Mouse (Mus musculus) layer of hippocampus, adult 11-12 months (tissue): ENCODE measurements around the gene Arsb.

Source experiments
- DNase-seq: peaks from one replicate; pipeline ENCODE4 v3.0.0; 2022; ENCODE audit warnings: low spot score

Arsb gene

DNA sequence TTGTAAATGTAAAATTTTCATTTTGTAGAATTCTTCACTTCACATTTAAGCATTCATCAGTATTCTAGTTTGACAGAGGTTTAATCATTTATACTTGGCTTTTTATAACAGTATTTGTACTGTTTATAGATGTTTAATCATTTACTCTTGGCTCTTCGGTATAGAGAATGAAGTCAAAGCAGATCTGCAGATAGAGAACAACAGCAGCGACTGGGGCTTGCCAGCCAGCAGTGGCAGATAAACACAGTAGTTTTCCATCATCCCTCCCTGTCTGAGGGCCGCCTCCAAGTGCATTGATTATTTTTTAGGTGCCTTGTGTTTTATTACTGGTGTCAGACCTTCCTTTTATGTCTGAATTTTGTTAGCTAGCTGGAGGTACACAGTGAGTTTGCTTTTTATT lies 118.6 kb downstream of the Arsb start:
- no peak for DNase-seq

GRCm38 (mm10) chr13:93891276-93891675 lies 119.8 kb downstream of the Arsb start:
- no peak for DNase-seq

GRCm38 (mm10) chr13:93892101-93892500 lies 120.7 kb downstream of the Arsb start:
- DNase-seq: no peak

DNA sequence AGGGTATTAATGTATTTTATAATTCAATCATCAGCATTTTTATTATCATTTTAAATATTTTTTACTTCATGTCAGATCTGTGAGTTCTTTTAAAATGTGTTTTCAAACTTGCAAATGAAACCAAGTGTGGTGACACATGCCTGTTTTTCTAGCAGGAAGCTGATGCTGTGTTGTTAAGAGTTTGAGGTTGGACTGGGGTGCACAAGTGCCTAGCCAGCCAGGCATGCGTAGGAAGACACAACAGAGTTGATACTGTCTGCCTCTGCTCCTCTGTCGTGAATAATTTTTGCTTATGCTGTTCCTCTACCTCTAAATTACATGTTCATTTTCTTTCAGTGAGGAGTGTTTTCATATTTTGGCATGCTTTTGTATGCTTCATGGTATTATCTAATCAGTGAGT lies 122.7 kb downstream of the Arsb start:
- no peak for DNase-seq

DNA sequence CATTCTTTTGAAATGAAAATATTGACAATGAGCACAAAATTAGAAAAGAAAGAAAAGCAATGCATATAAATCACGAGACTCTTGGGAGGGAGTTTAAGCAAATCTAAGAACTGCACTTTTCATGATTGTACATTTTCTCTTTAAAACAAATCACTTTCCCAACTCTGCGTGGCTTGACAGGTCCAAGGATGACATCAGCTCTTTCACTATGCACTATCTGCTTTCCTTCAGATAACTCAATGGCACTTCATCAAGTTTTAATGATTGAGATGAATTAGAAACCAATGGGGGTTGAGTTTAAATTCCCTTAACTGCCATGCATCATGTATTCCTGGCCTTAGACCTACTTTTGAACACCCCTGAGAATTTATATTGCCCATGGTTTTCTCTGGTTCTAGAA lies 124.0 kb downstream of the Arsb start:
- DNase-seq: no peak

GRCm38 (mm10) chr13:93897943-93898826 lies 126.8 kb downstream of the Arsb start:
- no peak for DNase-seq

DNA sequence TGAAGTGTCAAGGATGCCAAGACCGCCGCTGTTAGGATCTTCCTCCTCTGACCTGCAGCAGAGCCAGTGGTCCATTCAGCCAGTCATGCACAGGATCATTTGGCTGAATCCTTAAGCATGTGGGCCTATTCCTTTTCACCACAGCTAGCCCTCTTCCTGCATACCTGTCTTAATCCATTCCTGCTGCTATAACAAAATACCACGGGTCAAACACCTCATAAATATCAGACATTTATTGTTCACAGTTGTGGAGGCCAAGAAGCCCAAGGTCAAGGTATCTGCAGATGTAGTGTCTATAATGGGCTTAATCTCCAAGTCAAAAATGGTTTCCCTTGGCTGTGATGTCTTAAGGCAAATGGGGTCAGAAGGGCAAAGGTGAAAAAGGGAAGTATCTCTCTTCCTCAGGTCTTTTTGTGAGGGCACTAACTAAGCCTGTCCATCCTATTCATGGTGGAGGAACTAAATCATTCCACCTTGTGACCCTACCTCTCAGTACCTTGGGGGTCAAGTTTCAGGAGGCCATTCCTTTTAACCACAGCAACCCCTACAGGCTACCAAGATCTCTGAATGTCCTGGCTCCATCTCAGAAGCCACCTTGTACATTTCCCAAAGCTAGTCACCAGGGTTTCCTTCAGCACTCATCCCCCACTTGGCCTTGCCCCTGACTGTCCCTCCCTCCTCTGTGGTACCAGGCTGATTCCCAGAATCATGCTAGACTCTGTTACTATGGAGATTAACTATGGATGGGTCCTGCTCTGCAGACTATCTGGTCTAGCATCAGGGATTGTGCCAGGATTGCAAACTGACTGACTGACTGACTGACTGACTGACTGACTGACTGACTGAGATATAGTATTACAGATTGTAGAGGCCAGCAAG lies 128.2 kb downstream of the Arsb start:
- no peak for DNase-seq

GRCm38 (mm10) chr13:93900934-93901626 lies 129.7 kb downstream of the Arsb start:
- DNase-seq: peak; percentile 47

DNA sequence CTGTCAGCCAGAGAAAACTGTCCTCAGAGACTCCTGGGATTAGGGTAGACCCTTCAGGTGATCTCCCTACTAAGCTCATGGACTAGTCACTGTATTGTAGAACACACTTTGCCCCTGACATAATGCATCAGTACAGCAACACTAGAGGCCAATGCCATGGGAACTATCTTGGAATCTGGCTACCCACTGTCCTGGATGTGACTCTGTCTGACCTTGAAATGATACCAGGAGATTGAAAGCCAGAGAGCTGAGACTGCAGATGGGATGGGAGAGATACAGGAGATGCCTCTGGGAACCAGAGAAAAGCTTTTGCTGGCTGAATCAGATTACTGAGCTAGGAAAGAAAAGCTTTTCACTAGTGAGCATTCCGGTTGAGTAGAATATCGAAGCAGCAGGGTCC lies 130.7 kb downstream of the Arsb start:
- no peak for DNase-seq

DNA sequence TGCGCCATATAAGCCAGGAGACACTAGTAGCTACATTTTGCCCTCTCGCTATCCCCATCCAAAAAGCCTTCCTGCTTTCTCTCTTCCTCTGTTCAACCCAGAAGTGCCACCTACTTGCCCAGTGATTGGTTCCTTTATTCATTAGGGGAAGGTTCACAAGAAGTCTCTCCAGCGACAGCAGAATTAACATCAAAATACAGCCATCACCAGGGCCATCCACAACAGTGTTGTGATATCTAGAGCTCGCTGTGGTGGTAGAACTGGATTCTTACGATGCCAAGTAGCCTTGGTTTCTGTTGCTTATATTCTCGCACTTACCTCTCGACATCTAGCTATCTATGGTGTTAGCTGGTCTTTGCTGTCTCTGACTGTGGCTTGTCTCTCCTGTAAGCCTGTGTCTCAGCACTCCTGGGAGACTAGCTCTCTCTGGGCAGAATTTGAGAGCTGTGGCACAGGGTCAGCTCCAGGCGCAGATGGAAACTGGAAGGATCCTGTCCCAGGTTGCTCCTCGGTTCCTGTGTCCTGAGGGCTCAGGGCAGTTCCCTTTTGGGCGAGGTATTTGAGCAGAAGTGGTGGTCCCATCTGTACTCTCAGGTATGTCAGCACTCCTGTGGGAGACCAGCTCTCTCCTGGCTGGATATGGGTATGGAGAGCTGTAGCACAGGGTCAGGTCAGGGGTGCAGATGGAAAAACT lies 135.3 kb downstream of the Arsb start:
- DNase-seq: no peak

GRCm38 (mm10) chr13:93907971-93908370 lies 136.5 kb downstream of the Arsb start:
- no peak for DNase-seq

- no peak for DNase-seq
Measured at GRCm38 (mm10) chr13:93909847-93910246, 138.4 kb downstream of the Arsb start.

- no peak for DNase-seq
Measured at GRCm38 (mm10) chr13:93911037-93911436, 139.6 kb downstream of the Arsb start.

- DNase-seq: no peak
Measured at GRCm38 (mm10) chr13:93912326-93912915, 141.0 kb downstream of the Arsb start.

GRCm38 (mm10) chr13:93914206-93914605 lies 142.8 kb downstream of the Arsb start:
- no peak for DNase-seq

- no peak for DNase-seq
Measured at GRCm38 (mm10) chr13:93915641-93916570, 144.5 kb downstream of the Arsb start.

DNA sequence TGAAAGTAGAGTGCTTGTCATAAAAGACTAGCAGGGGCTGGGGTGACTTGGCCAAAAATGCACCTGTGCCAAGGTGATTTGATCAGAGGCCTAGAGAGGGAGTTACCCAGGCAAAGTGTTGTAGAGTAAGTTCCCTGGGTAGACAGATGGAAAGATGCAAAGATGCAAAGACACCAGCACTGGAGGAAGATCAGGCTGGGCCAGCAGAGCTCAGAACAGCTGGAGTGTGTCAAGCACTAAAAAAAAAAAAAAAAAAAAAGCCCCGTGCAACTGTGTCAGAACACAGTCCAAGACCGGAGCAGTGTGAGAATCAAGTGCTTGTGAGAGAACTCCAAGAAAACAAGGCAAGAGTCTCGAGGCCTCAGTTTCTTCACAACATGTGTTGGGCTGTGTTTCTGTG lies 148.1 kb downstream of the Arsb start:
- no peak for DNase-seq

DNA sequence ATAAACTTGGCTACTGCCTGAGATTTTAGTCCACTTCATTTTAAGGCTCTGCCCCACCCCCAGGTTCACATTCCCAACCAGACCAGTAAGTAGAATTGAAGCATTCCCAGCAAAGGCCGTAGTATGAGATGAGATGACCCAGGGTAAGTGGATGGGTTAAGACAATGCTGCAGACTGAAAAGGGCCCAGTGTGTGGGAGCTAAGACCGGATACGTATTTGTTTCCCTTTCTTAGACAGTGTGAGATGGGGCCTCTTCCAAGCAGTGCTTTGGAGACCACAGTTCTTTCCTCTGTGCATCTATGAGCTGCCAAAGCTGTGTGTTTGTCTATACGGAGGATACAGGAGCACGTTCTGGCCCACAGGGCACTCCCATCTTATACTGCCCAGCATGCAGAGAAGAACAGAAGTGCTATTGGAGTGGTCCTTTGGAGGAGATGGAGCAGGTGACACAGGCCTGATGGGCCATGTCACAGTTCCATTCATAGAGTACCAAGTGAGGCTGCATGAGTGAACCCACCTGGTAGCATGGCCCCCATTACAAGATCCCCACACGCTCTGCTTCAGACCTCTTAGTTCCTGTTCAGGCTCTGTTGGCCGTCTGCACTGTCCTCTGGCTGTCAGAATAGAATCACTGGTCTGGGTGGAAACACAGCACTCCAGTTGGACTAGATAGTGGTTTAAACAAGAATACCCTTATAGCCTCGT lies 148.8 kb downstream of the Arsb start:
- DNase-seq: no peak

DNA sequence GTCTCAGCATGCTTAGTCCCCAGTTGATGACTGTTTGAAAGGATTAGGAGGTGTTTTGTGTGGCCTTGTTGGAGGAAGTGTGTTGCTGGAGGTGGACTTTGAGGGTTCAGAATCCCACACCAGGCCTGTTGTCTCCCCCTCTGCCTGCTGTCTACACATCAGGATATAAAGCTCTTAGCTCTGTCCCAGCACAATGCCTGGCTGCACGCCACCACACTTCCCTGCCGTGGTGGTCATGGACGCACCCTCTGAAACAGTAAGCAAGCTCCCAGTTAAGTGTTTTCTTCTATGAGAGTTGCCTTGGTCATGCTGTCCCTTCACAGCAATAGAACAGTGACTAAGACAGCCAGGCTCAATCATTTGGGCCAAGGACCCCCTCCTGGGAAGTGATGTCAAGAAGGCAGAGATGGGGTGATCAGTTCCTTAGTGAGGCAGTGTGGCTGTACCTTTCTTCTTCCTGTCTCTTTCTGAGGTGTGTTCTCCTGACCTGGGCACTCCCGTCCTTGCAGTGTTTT lies 149.4 kb downstream of the Arsb start:
- DNase-seq: no peak
